Mouse (Mus musculus) right cerebral cortex, postnatal 10 days (tissue): Measurements from ENCODE around the gene Rd3l.

ENCODE experiments used
- DNase-seq, 2 experiments: peaks; one replicate each; pipeline ENCODE4 v3.0.0; 2021; ENCODE audit warnings: low spot score in 2 of 2

The Rd3l gene

GRCm38 (mm10) chr12:111980887-111981367 lies at the start of gene Rd3l:
Gene Rd3l, minus strand, starts transcription at chr12:111981317.
- DNase-seq = no peak

DNA sequence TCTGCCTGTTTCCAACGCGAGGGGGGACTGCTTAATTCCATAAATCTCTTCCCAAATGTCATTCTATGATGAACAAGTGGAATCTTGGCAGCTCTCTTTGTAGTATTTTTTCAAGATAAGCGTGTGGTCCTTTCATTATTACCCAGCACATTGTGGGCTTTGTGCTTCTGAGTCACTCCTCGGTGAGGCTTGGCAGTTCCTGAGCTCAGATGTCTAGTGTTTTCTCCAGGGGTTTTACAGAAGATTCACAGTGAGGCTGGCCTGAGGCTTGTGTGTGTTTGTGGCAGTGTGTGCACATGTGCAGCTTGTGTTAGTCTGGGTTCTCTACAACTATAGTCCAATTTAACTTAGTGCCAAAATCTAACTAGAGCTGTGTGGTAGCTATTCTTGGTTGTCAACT lies 46.3 kb upstream of the Rd3l start:
- no peak for DNase-seq

DNA sequence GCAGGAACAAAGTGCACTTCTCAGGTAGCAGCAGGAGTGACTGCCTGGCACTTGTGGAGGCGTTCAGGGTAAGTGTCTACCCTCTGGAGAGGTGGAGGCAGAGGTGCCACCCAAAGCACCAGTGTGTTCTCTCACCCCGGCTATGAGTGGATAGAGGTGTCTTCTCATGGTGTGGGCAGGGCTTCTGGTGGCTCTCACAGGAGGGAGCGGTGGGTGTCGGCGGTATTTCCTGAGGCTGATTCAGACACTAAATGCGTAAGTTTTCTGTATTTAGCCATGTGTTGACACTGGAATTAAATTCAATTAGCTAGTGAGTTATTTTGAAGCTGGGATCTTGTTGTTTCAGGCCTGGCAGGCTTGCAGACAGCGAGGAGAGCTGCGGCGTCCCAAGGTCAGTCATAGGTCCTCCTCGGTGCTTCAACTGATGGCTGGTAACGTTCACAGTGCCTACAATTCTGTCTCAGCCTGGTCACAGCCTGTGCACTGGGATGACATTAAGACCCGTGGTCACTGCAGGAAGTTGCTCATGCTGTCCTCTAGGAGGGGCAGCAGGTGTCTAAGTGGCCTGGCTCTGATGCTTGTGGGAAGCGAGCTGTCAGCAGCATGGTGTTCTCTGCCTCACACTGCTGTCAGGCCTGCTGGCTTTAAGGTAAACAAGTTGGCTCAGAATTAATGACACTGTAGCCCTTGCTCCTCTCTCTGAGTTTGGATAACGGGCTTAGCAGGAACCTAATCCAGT lies 45.0 kb upstream of the Rd3l start:
- DNase-seq = no peak

- no peak for DNase-seq
Measured at GRCm38 (mm10) chr12:112025457-112025856, 44.3 kb upstream of the Rd3l start.

DNA sequence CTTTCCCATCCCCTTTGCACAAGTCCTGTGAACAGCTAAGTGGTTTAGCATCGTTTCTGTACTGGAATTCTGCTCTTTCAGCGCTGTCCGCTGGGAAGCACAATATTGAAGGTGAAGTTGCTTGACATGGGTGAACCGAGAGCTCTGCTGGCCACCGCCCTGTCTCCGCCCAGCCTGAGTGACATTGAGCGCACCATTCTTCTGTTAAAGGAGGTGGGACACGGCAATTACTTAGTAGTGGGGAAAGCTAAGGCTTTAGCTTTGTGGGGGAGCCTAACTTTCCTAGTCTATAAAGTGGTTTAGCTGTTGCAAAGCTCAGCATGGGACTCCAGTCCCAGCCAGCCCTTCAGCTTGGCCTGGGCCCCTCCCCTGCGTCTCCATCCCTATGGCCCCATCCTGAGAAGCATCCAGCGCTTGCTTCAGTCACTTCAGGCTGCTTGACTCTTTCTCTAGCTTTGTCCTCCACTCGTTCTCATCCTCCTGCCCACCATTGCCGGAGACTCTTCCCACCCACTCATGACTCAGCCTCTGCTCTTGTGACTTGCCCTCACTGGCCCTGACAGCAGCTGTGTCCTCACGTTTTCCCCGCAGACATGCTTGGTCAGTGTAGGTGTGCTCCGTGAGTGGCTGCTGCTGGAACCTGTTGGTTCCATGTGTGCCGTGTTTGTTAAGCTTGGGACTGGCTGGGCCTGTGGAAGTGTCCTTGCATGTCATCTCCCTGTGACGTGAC lies 43.6 kb upstream of the Rd3l start:
- no peak for DNase-seq

- no peak for DNase-seq
Measured at GRCm38 (mm10) chr12:112023306-112023705, 42.2 kb upstream of the Rd3l start.

- no peak for DNase-seq
Measured at GRCm38 (mm10) chr12:112016346-112016745, 35.2 kb upstream of the Rd3l start.

DNA sequence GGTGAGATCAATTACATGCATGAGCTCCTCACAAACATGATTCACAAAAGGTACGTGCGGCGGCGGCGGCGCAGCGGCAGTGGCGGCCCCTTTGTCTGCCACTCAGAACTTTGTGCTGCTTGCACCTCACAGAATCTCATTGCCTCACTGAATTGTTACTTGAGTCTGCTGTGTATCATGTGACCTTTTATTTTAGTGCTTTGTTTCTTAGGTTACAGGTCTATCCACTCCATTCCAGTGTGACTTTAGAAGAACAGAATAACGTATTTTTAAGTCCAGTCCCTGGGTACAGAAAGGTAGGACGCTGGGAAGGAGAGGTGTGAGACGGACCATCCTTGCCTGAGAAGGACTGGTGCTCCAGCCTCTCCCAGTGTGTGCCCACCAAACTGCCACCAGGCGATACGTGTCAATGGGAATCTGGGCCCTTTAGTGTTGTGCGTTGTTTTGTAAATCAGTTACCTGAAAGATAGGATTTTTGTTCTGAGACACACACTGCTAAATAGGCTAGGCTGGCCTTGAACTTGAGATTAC lies 32.2 kb upstream of the Rd3l start:
- DNase-seq = no peak

DNA sequence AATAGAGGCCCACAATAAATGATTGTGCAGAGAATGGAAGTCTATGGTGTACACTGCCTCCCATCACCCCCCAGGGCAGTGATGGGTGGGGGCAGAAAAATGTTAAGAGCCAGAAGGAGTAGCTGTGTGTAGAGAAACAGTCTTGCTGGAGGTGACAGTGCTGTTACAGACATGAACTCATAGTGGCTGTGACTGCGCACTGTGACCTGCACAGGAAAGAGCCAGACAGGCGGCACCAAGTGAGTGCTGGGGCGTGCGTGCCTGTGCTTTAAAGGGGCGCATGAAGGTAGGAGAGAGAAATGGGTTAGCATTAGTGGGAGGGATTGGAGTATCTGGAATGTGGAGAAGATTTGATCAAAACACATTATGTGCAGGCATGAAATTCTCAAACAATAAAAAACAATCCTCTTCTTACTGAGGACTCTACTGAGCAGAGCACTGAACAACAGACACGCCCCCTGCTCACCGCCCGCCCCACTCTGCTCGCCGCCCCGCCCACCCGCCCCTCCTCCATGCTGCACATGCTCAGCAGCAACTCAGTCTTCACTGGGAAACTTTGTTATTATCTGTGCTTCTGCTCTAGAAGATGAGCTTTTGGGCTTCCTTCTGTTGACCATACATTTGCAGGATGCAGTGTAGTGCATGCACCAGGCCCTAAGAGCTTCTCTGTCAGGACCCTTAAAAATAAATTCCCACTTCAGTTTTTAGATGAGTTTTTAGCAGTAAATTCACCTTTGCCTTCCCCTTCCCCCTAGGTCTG lies 31.6 kb upstream of the Rd3l start:
- DNase-seq = no peak

DNA sequence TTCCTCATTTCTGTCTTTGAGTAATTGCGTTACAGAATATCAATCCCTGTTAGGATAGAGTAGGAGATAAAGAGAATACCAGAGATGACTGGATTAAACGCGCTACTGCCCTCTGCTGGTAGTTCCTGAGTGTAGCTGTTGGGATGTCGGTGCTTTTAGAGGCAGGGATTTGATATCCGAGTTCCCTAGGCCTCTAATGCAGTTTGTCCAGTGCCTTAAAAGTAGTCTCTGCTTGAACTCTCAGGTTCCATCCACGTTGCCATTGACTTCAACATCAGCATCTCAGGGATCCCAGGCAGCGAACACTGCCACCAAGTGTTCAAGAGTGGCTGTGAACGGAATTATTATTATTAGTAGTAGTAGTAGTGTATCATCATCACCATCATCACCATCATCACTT lies 20.1 kb upstream of the Rd3l start:
- DNase-seq = peak; percentile 73 to 84

GRCm38 (mm10) chr12:111999735-112000134 lies 18.6 kb upstream of the Rd3l start:
- DNase-seq = no peak

- DNase-seq = no peak
Measured at GRCm38 (mm10) chr12:111995161-111995560, 14.0 kb upstream of the Rd3l start.

DNA sequence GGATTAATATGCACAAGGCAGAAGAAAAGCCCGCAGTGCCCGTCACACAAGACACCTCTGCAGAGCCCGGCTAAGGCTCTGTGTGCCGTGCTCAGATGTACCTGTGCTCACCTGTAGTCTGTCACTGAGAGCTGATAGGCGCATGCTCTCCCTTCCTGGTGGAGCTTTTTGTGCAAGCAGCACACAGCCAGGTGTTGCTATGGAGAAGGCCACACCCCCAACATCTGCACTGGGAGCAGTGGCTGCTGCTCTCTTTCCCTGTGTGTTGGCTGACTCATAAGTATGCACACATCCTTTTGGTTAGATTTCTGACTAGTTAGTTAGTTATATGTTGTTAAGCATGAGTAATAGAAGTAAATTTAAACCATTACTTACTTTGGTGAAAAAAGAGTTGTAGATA lies 11.5 kb upstream of the Rd3l start:
- DNase-seq = no peak

- DNase-seq = no peak
Measured at GRCm38 (mm10) chr12:111986756-111987155, 5.6 kb upstream of the Rd3l start.

- no peak for DNase-seq
Measured at GRCm38 (mm10) chr12:111983165-111983564, 2.0 kb upstream of the Rd3l start.

GRCm38 (mm10) chr12:111981831-111982230 lies 714 bp upstream of the Rd3l start:
- DNase-seq = no peak

- no peak for DNase-seq
Measured at GRCm38 (mm10) chr12:111978274-111978673, 2.8 kb downstream of the Rd3l start.

GRCm38 (mm10) chr12:111977138-111977537 lies 4.0 kb downstream of the Rd3l start:
- DNase-seq = no peak

- no peak for DNase-seq
Measured at GRCm38 (mm10) chr12:111974578-111974977, 6.5 kb downstream of the Rd3l start.

DNA sequence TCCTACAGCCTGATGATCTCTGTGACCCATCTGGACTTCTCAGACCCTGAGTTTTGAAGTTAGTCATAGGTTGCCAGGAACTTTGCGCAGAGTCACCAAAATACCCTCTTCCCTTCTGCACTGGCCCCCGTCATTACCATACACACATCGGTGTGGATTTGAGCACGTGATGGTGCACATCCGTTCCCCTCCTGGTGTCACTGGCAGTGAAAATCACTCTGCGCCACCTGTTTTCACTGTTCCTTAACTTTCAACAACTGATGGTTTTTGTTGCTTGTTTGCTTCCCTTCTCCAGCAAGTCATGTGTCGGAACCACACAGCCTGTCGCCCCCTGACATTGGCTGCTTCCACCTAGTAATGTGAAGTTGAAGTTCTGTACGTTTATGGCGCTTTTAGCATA lies 8.6 kb downstream of the Rd3l start:
- DNase-seq = no peak

GRCm38 (mm10) chr12:111971231-111971686 lies 9.9 kb downstream of the Rd3l start, which contains the start of gene Tdrd9:
Gene Tdrd9, plus strand, starts transcription at chr12:111971559.
- DNase-seq = no peak

- DNase-seq = no peak
Measured at GRCm38 (mm10) chr12:111970085-111970484, 11.0 kb downstream of the Rd3l start.
